Mouse (Mus musculus): ENCODE measurements at regions not wholly inside any gene's neighbourhood (a gene's known extent, or its start where the extent isn't known, plus 50 kb on each side); places are given as distances from the start of the nearest gene placed in this dataset.

DNA sequence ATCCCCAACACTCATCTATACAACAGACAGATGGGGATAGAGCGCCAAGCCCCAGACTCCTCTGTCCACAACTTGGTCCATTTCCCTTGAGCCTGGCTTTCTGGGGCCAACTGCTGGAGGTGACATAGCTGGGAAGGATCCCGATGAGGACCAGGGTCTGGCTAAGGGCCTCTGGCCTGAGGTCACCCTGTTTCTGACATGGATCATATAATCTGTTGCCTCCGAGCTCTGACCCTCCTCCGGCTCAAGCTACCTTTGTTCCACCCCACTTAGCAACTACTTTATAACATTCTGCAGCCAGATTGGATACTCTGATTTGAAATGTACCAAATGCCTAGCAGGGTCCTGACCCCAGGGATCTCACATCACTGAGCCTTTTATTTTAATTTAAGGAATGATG lies 76.8 kb upstream of the Spata13 start:
- no peak overlapping the region for H3K9ac ChIP-seq (ENCODE audit: control insufficient read depth, low read depth, low read length, poor library complexity, severe bottlenecking)
- H3K9me3 ChIP-seq (replicated peaks; ENCODE audit: insufficient read depth, low read length): no peaks in the 10 kb centered on the region
- DNase-seq (ENCODE audit: low read depth, low spot score): no peak
- H3K79me2 ChIP-seq (ENCODE audit: control insufficient read depth, insufficient read depth, low read length, poor library complexity): no peaks in the 10 kb centered on the region
- no peaks in the 10 kb centered on the region for H3K4me1 ChIP-seq (ENCODE audit: control insufficient read depth in 1 of 2, insufficient read depth in 2 of 2, low read length in 2 of 2)
- no peaks in the 10 kb centered on the region for H3K27me3 ChIP-seq (ENCODE audit: control insufficient read depth in 1 of 2, insufficient read depth in 2 of 2, low read length in 2 of 2)
- no peak for TF ChIP-seq SMC3 (IDR thresholded peaks at IDR 0.05; ENCODE audit: low read depth, low read length)
- TF ChIP-seq GATA1 (IDR thresholded peaks at IDR 0.05; ENCODE audit: low read depth, low read length): no peak
- no peak for TF ChIP-seq CHD2 (IDR thresholded peaks at IDR 0.05; ENCODE audit: low read length)
- TF ChIP-seq JUND (IDR thresholded peaks at IDR 0.05; ENCODE audit: low read depth, low read length): no peak
- no peak for TF ChIP-seq CTCF (IDR thresholded peaks at IDR 0.05 in 2 of 3, conservative IDR thresholded peaks at IDR 0.05 in 1 of 3; ENCODE audit: control insufficient read depth in 1 of 3, insufficient read depth in 1 of 3, low read depth in 2 of 3, low read length in 3 of 3, poor library complexity in 1 of 3, severe bottlenecking in 1 of 3)
- no peak for TF ChIP-seq NELFE (IDR thresholded peaks at IDR 0.05; ENCODE audit: low read depth, low read length)
- no peak for TF ChIP-seq ZNF384 (IDR thresholded peaks at IDR 0.05; ENCODE audit: low read depth, low read length)
- TF ChIP-seq MAFK (IDR thresholded peaks at IDR 0.05; ENCODE audit: borderline replicate concordance, low read depth, low read length): no peak
- no peak for TF ChIP-seq POLR2AphosphoS5 (IDR thresholded peaks at IDR 0.05; ENCODE audit: borderline replicate concordance, low read depth, low read length)
- TF ChIP-seq HCFC1 (IDR thresholded peaks at IDR 0.05; ENCODE audit: low read depth, low read length): no peak
- no peak for TF ChIP-seq SIN3A (IDR thresholded peaks at IDR 0.05; ENCODE audit: low read length)
- no peak for TF ChIP-seq ETS1 (IDR thresholded peaks at IDR 0.05; ENCODE audit: low read depth, low read length)
- TF ChIP-seq MYB (IDR thresholded peaks at IDR 0.05; ENCODE audit: low read depth, low read length): no peak
- no peak for TF ChIP-seq USF2 (IDR thresholded peaks at IDR 0.05; ENCODE audit: borderline replicate concordance in 1 of 2, insufficient read depth in 1 of 2, low read depth in 1 of 2, low read length in 2 of 2)
- no peak for TF ChIP-seq GABPA (IDR thresholded peaks at IDR 0.05; ENCODE audit: low read depth, low read length)
- TF ChIP-seq E2F4 (IDR thresholded peaks at IDR 0.05; ENCODE audit: borderline replicate concordance, low read depth, low read length): no peak
- no peak for TF ChIP-seq MYC (IDR thresholded peaks at IDR 0.05; ENCODE audit: low read depth, low read length)
- H3K27ac ChIP-seq (ENCODE audit: control insufficient read depth, low read depth, low read length): no peak overlapping the region
- no peak overlapping the region for H3K4me3 ChIP-seq (ENCODE audit: control insufficient read depth in 1 of 2, insufficient read depth in 1 of 2, low read depth in 2 of 2, low read length in 2 of 2)
- no peaks in the 10 kb centered on the region for H3K36me3 ChIP-seq (ENCODE audit: control insufficient read depth in 1 of 2, insufficient read depth in 2 of 2, low read length in 2 of 2)

GRCm38 (mm10) chr14:60559376-60559775 lies 74.4 kb upstream of the Spata13 start:
- TF ChIP-seq RCOR1 (IDR thresholded peaks at IDR 0.05; ENCODE audit: low read depth, low read length) (no peak), ZNF384 (IDR thresholded peaks at IDR 0.05; ENCODE audit: low read depth, low read length) (no peak), BHLHE40 (IDR thresholded peaks at IDR 0.05; ENCODE audit: borderline replicate concordance, low read depth, low read length) (no peak), MEF2A (IDR thresholded peaks at IDR 0.05; ENCODE audit: extremely low read depth, insufficient replicate concordance, low read depth, low read length, poor library complexity, severe bottlenecking) (no peak), SMC3 (IDR thresholded peaks at IDR 0.05; ENCODE audit: low read depth, low read length) (no peak), CTCF (IDR thresholded peaks at IDR 0.05 in 2 of 3, conservative IDR thresholded peaks at IDR 0.05 in 1 of 3; ENCODE audit: control insufficient read depth in 1 of 3, insufficient read depth in 1 of 3, low read depth in 2 of 3, low read length in 3 of 3, poor library complexity in 1 of 3, severe bottlenecking in 1 of 3) (no peak)
- Histone ChIP-seq H3K9ac (ENCODE audit: control insufficient read depth, low read depth, low read length, poor library complexity, severe bottlenecking) (no peak overlapping the region), H3K36me3 (ENCODE audit: control insufficient read depth in 1 of 2, insufficient read depth in 2 of 2, low read length in 2 of 2) (no peaks in the 10 kb centered on the region), H3K27me3 (ENCODE audit: control insufficient read depth in 1 of 2, insufficient read depth in 2 of 2, low read length in 2 of 2) (no peaks in the 10 kb centered on the region), H3K27ac (ENCODE audit: control insufficient read depth, low read depth, low read length) (no peak overlapping the region), H3K9me3 (replicated peaks; ENCODE audit: insufficient read depth, low read length) (no peaks in the 10 kb centered on the region), H3K79me2 (ENCODE audit: control insufficient read depth, insufficient read depth, low read length, poor library complexity) (no peaks in the 10 kb centered on the region), H3K4me3 (ENCODE audit: control insufficient read depth in 1 of 2, insufficient read depth in 1 of 2, low read depth in 2 of 2, low read length in 2 of 2) (no peak overlapping the region), H3K4me1 (ENCODE audit: control insufficient read depth in 1 of 2, insufficient read depth in 2 of 2, low read length in 2 of 2) (no peaks in the 10 kb centered on the region)
- DNase-seq (ENCODE audit: low read depth, low spot score): no peak

All from MEL (cell line).